Mouse (Mus musculus): ENCODE measurements around the gene Gm4792.

DNA sequence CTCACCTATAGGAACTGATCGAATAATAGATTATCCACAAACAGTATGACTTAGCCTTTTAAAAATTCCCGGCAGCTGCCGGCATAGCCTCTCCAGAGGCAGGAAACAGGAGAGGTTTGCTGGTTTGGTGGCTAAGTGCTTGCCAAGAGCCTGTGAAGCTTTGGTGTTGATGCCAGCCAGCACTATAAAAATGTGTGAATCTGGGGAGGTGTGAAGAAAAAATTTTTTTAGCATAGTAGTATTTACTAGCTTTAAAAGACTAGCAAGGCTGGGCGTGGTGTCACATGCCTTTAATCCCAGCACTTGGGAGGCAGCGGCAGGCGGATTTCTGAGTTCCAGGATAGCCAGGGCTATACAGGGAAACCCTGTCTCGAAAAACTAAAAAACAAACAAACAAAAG is 45.1 kb upstream of the Gm4792 start:
- no peak for TF ChIP-seq CHD2 (IDR thresholded peaks at IDR 0.05; ENCODE audit: low read depth, low read length)
- TF ChIP-seq ZC3H11A (IDR thresholded peaks at IDR 0.05; ENCODE audit: borderline replicate concordance, low read depth, low read length), result no peak

Measured in ES-E14 (cell line).